Mouse (Mus musculus): Measurements from ENCODE around the gene Zfp57.

DNA sequence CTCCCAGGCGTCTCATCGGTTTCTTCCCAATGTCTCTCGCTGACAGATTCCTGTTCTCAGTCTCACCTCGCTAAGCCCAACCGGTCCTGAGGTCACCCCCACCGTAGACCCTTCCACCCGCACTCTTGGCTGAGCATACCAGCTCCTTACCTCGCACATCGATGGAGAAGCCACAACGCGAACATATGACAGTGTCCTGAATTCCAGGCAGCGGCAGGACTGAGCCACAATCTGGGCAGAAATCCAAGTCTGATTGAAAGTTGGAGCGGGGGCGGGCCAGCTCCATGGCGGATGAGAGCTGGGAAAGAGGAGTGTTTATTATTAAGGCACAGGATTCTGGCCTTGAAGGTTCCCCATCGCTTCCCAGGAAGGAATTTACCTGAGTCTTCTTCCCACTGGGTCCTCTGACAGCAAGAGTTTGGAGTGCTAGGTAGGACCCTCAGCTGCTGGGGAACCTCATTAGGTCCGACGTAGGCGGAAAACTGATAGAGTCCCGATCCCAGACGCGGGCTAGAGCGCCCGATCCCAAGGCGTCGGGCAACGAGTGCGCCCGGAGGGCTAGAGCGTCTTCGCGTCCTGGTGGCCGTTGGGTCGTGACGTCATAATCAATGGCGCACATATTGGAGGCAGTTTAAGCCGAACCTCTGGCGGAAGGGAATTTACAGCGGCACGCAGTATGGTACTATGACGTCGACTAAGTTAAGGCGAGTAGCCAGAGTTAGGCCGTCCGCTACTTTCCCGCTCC is 42.8 kb upstream of the Zfp57 start, which contains the start of the genes Znrd1 and Znrd1as:
- TF ChIP-seq CTCF (conservative IDR thresholded peaks at IDR 0.05 in 1 of 2, IDR thresholded peaks at IDR 0.05 in 1 of 2; ENCODE audit: low read depth in 2 of 2, low read length in 2 of 2) (no peak), HCFC1 (IDR thresholded peaks at IDR 0.05; ENCODE audit: low read depth, low read length) (peak; percentile 93), JUND (conservative IDR thresholded peaks at IDR 0.05; ENCODE audit: low read depth, low read length) (peak; percentile 70), USF2 (conservative IDR thresholded peaks at IDR 0.05; ENCODE audit: low read depth, low read length) (no peak; the same call in 1 of the 2 replicates), CHD2 (IDR thresholded peaks at IDR 0.05; ENCODE audit: low read length) (no peak), EP300 (IDR thresholded peaks at IDR 0.05; ENCODE audit: low read length) (no peak), ZC3H11A (IDR thresholded peaks at IDR 0.05; ENCODE audit: low read depth, low read length) (no peak), POLR2A (IDR thresholded peaks at IDR 0.05; ENCODE audit: low read depth, low read length) (peak; percentile 82), ZNF384 (IDR thresholded peaks at IDR 0.05; ENCODE audit: low read depth, low read length) (no peak), SMC3 (IDR thresholded peaks at IDR 0.05; ENCODE audit: low read depth, low read length) (no peak; the same call in 1 of the 2 replicates), NELFE (IDR thresholded peaks at IDR 0.05; ENCODE audit: low read depth, low read length) (peak; percentile 65), MAFK (IDR thresholded peaks at IDR 0.05; ENCODE audit: insufficient replicate concordance, low read length) (peak; percentile 36; the same call in 1 of the 2 replicates)

Data from CH12.LX (cell line).